Mouse (Mus musculus) retina, postnatal 7 days (tissue): Measurements from ENCODE around the gene Cys1.
A peak's percentile ranks its signal among the peaks of the same experiment; 100 is the strongest.
"Not testable (repeated sequence)": the region's sequence is repeated elsewhere in the genome, so short reads cannot be mapped to it uniquely, and the experiment has no call there.

Experiments
- DNase-seq: peaks from one replicate; pipeline ENCODE4 v3.0.0-alpha.2; 2012; ENCODE audit warnings: low read depth, low spot score

The Cys1 gene

GRCm38 (mm10) chr12:24648094-24648493 is 33.5 kb downstream of the Cys1 start:
- no peak for DNase-seq

- no peak for DNase-seq
Measured at GRCm38 (mm10) chr12:24645901-24646300, 35.7 kb downstream of the Cys1 start.

GRCm38 (mm10) chr12:24644125-24644571 is 37.5 kb downstream of the Cys1 start:
- no peak for DNase-seq

- DNase-seq, result peak; percentile 14
Measured at GRCm38 (mm10) chr12:24642370-24642802, 39.2 kb downstream of the Cys1 start.

GRCm38 (mm10) chr12:24638787-24639186 is 42.8 kb downstream of the Cys1 start:
- DNase-seq, result not testable (repeated sequence)

- no peak for DNase-seq
Measured at GRCm38 (mm10) chr12:24634648-24635047, 47.0 kb downstream of the Cys1 start.

GRCm38 (mm10) chr12:24634212-24634611 is 47.4 kb downstream of the Cys1 start:
- DNase-seq, result no peak

GRCm38 (mm10) chr12:24633753-24634191 is 47.8 kb downstream of the Cys1 start:
- DNase-seq, result no peak

- no peak for DNase-seq
Measured at GRCm38 (mm10) chr12:24632404-24632803, 49.2 kb downstream of the Cys1 start.

GRCm38 (mm10) chr12:24630220-24630619 is 51.4 kb downstream of the Cys1 start:
- no peak for DNase-seq

GRCm38 (mm10) chr12:24627215-24627614 is 54.4 kb downstream of the Cys1 start:
- DNase-seq, result no peak

GRCm38 (mm10) chr12:24626401-24626800 is 55.2 kb downstream of the Cys1 start:
- DNase-seq, result no peak

GRCm38 (mm10) chr12:24623486-24624251 is 57.9 kb downstream of the Cys1 start:
- no peak for DNase-seq

- DNase-seq, result no peak
Measured at GRCm38 (mm10) chr12:24619436-24619835, 62.2 kb downstream of the Cys1 start.
